ENCODE assay signal across 22 mouse cellular contexts in genomic region chr9:115067071-115067470, GRCm38 (mm10).
DNase-seq lines count a peak whose midpoint lies in the region; ATAC-seq and TF ChIP-seq lines count a peak whose summit lies in the region.
"Had no signal": no experiment of that assay in that cellular context is flagged by ENCODE, and none has a peak within 500 bp of the region (broad histone marks: within the 10 kb centered on the region; RNA-seq: fewer than 3 reads in every experiment).

No protein-coding gene starts in this region.

- ATAC-seq in frontal cortex, adult (ENCODE audit: low TSS enrichment), result peak; percentile 82
- ATAC-seq: forebrain, embryonic 13.5 days; hindbrain, embryonic 16.5 days; intestine, embryonic 16.5 days had no signal

- WGBS in cerebellum, adult 2 months, result 74% methylated on average over 8 of the region's 9 CpGs

- H3K4me3 ChIP-seq in left cerebral cortex, adult 2 months, result no peak overlapping the region
- no peak overlapping the region for H3K4me3 ChIP-seq in cerebellum, adult 2 months (replicated peaks; ENCODE audit: insufficient read depth, low read depth, low read length)
- H3K4me3 ChIP-seq: forebrain, embryonic 13.5 days; heart, embryonic 15.5 days; limb, embryonic 13.5 days; lung, embryonic 15.5 days; neural tube, embryonic 12.5 days had no signal

- H3K27ac ChIP-seq in left cerebral cortex, adult 2 months, result peak overlapping the region; percentile 66
- H3K27ac ChIP-seq in cerebellum, adult 2 months (ENCODE audit: insufficient read depth, low read length), result no peak overlapping the region
- H3K27ac ChIP-seq: forebrain, embryonic 13.5 days; heart, embryonic 15.5 days; limb, embryonic 13.5 days; liver, embryonic 14.5 days; lung, embryonic 15.5 days; neural tube, embryonic 12.5 days had no signal

- TF ChIP-seq CTCF in left cerebral cortex, adult 2 months (IDR thresholded peaks at IDR 0.05), result no peak
- TF ChIP-seq CTCF in cerebellum, adult 2 months (IDR thresholded peaks at IDR 0.05; ENCODE audit: borderline replicate concordance, insufficient read depth, low read depth, low read length), result no peak

- H3K4me1 ChIP-seq in cerebellum, adult 2 months (ENCODE audit: control insufficient read depth, insufficient read depth, low read length), result no peaks in the 10 kb centered on the region
- H3K4me1 ChIP-seq: forebrain, embryonic 13.5 days; heart, embryonic 15.5 days; lung, embryonic 15.5 days; neural tube, embryonic 12.5 days had no signal

- intact Hi-C loops in left cerebral cortex, adult 2 months (cut with DNase I), result loop anchor here (2.0 to 5.0 kb wide), 2 partner anchors 42 to 90 kb away; partner anchors contain the start of gene Osbpl10

- TF ChIP-seq POLR2A in cerebellum, adult 2 months (IDR thresholded peaks at IDR 0.05; ENCODE audit: borderline replicate concordance, insufficient read depth, low read length), result no peak

- DNase-seq in frontal cortex, postnatal 25 days (ENCODE audit: low spot score in 2 of 2), result no peak
- DNase-seq in left cerebral cortex, adult 2 months (ENCODE audit: extremely low spot score in 1 of 2, low spot score in 2 of 2), result peak; percentile 50 to 59
- no peak for DNase-seq in left cerebral cortex, adult 11 months (ENCODE audit: low spot score)
- peak; percentile 22 for DNase-seq in Muller cell, postnatal 12 days (ENCODE audit: inconsistent ontology term)
- peak; percentile 60 for DNase-seq in right cerebral cortex, postnatal 25 days
- DNase-seq in cerebellum, adult 2 months, result no peak
- DNase-seq in embryo, embryonic 10 days (ENCODE audit: low spot score), result no peak
- DNase-seq: adrenal gland, postnatal 36 days; cerebellum, adult 8-10 months; gastrocnemius, postnatal 25 days; heart, postnatal 4 days; kidney, postnatal 36 days; lung, postnatal 4 days had no signal

- no peaks in the 10 kb centered on the region for H3K27me3 ChIP-seq in cerebellum, adult 2 months (ENCODE audit: control insufficient read depth, insufficient read depth, low read length)
- H3K27me3 ChIP-seq: forebrain, embryonic 13.5 days; heart, embryonic 15.5 days; limb, embryonic 13.5 days; lung, embryonic 15.5 days; neural tube, embryonic 12.5 days had no signal

Comparison
In these comparisons a context has a peak if more than half of its experiments do, and no peak if none do; other contexts are left out.
1. DNase-seq: peak in left cerebral cortex, adult 2 months (2 of 2), Muller cell, postnatal 12 days (single experiment) and right cerebral cortex, postnatal 25 days (single experiment); none in frontal cortex, postnatal 25 days (0 of 2), left cerebral cortex, adult 11 months (single experiment), cerebellum, adult 2 months (0 of 2) and embryo, embryonic 10 days (single experiment).